Mouse (Mus musculus): Measurements from ENCODE around the gene Eif4b.

The Eif4b gene

GRCm38 (mm10) chr15:102073559-102074069 lies at the start of gene Eif4b:
TSS of gene Eif4b (plus strand) at chr15:102073773.
- DNase-seq (ENCODE audit: low read depth, low spot score): peak; percentile 98

GRCm38 (mm10) chr15:102023888-102024287 lies 49.7 kb upstream of the Eif4b start:
- no peak for DNase-seq (ENCODE audit: low read depth, low spot score)

DNA sequence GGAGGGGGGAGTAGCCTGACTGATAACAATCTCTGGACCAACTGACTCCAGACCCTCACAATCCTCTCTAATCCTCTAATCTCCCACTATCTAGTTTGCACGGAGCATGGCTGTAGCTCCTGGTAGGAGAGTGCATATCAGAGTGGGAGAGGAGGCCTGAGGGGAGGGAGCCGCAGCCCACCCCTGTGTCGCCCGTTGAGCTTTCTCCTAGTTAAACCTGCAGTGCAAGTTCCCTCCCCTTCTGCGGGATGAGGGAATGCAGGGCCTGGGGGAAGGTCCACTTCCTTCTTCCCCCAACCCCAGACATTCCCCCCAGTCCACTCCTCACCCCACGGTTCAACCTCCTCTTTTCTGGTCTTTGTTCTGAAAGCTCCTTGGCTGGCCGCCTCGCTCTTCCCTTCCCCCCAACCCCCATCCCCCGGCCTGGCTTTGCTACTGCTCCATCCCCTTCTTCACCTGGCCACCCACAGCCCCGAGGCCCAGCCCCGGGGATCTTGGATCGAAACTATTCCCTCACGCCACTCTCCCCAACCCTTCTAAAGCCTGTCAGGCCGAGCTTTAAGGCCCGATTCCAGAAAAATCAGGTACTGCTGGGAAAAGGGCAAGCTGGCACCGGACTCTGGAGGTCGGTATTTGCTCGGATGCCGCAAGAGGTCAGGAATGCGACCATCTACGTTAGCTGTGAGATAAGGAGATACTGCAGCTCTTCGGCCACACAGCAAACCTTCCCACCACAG lies 48.3 kb upstream of the Eif4b start:
- DNase-seq (ENCODE audit: low read depth, low spot score): no peak

DNA sequence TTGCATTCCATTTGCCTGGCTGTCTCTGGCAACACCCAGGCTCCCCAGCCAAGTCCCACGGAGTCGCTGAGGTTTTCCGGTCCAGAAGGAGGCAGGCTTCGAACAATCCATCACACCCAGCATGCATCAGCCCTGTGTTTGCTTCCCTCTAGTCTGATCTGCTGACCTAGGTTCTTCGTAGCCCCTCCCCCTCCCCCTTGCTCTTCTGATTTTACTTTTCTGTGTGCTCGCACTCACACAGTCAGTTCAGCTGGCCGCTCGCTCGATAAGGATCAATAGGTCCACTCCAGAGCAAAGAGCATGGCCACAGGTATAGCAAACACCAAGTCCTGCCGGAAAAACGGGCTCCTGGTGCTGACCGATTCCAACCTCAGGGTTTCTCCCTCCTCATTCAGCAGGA lies 47.1 kb upstream of the Eif4b start:
- no peak for DNase-seq (ENCODE audit: low read depth, low spot score)

DNA sequence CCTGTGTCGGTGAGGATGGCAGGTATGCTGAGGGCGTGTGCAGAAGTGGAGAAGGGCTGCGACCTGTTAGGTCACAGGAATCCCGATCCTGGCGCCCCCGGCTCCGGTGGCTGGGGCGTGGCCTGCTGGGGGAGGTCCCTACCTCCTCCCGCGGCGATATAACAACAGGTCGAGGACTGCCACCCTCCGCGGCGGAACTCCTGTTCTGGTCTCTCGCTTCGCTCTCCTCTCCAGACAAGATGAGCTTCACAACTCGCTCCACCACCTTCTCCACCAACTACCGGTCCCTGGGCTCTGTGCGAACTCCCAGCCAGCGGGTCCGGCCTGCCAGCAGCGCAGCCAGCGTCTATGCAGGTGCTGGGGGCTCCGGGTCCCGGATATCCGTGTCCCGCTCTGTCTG lies 45.5 kb upstream of the Eif4b start, which contains the start of gene Krt18:
TSS of gene Krt18 (plus strand) at position 141 of the 400 bp plus-strand sequence.
- DNase-seq (ENCODE audit: low read depth, low spot score): no peak

GRCm38 (mm10) chr15:102034121-102035053 lies 39.2 kb upstream of the Eif4b start:
- DNase-seq (ENCODE audit: low read depth, low spot score): no peak

DNA sequence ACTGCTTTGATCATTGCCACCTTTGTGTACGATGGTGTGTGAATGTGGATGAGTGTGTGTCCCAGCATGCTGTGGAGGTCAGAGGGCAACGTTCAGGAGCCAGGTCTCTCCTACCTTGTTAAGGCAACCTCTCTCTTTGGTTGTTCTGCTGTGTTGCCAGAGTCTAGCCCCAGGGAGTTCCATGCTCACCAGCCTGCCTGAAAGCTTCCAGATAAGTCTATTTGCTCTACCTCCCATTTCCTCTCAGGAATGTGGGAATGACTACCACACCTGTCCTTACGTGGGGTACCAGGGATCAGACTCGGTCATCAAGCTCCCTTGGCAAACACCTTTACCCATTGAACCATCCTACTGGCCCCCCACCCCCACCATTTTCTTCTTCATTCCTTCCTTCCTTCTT lies 33.3 kb upstream of the Eif4b start:
- no peak for DNase-seq (ENCODE audit: low read depth, low spot score)

GRCm38 (mm10) chr15:102041951-102042350 lies 31.6 kb upstream of the Eif4b start:
- no peak for DNase-seq (ENCODE audit: low read depth, low spot score)

DNA sequence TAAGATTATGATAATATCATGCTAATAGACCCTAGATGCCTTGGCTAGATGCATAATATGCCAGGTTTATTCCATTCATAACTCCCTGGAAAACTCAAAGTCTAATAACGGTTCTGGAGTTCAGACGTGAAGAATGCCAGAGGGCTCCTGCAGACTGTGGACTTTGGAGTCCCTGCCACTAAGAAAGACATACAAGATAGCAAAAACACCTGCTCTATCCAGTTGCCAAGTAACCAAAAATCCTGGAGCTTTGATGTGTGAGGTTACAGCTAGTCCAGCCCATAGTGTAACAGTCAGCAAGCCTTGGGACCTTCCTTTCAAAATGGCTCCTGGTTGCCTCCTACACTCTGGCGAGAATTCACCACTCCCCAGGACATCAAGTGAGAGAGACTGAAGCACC lies 28.8 kb upstream of the Eif4b start:
- no peak for DNase-seq (ENCODE audit: low read depth, low spot score)

- no peak for DNase-seq (ENCODE audit: low read depth, low spot score)
These were observed 27.9 kb upstream of the Eif4b start for GRCm38 (mm10) chr15:102045691-102046090.

DNA sequence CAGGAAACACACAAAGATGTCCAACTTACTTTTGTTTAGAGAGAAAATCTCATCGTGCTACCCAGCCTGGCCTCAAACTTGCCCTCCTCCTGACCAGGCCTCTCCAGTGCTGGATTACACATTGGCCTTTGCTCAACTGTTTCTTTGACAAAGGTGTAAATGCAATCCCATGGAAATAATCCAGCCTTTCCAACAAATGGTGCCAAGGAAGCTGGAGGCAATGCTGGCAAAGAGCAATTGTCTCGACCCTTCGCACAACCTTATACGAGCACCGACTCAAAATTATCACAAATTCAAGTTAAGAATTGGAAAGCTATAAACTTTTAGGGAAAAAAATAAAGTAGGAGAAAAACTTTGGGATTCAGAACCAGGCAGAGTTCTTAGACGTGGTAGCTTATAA lies 25.6 kb upstream of the Eif4b start:
- no peak for DNase-seq (ENCODE audit: low read depth, low spot score)

GRCm38 (mm10) chr15:102049871-102050270 lies 23.7 kb upstream of the Eif4b start:
- no peak for DNase-seq (ENCODE audit: low read depth, low spot score)

- DNase-seq (ENCODE audit: low read depth, low spot score): no peak
These were observed 21.5 kb upstream of the Eif4b start for GRCm38 (mm10) chr15:102051920-102052683.

DNA sequence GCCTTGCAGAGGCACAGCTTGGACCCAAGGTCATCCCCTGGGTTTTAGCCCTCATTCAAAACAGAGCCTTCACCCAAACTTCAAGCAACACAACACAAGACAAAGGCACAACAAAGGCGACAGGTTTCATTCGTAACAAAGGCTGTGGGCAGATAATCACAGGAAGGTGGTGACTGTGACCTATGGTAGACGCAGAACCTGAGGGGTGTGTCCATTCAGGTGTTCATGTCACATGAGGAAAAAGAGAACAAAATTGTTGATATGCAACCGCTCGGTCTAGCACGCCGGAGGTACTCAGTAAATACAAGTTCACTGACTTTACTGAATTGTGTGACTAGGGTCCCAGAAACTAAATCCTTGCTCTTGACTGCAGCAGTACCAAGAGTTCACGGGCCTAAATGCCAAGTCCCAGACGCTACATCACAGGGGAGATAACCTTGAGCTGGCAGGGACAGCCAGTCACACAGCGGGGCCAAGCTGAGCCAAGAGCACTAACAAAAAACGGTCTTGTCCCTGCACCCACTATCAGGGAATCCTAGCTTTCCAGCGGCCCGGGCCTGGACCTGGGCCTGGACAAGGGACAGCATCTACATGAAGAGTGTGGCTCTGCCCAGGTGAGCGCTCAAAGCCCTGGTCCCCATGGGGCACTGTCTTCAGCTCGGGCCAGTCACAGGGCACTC lies 16.9 kb upstream of the Eif4b start:
- no peak for DNase-seq (ENCODE audit: low read depth, low spot score)

- DNase-seq (ENCODE audit: low read depth, low spot score): peak; percentile 75
These were observed 7.8 kb upstream of the Eif4b start for GRCm38 (mm10) chr15:102065661-102066325.

DNA sequence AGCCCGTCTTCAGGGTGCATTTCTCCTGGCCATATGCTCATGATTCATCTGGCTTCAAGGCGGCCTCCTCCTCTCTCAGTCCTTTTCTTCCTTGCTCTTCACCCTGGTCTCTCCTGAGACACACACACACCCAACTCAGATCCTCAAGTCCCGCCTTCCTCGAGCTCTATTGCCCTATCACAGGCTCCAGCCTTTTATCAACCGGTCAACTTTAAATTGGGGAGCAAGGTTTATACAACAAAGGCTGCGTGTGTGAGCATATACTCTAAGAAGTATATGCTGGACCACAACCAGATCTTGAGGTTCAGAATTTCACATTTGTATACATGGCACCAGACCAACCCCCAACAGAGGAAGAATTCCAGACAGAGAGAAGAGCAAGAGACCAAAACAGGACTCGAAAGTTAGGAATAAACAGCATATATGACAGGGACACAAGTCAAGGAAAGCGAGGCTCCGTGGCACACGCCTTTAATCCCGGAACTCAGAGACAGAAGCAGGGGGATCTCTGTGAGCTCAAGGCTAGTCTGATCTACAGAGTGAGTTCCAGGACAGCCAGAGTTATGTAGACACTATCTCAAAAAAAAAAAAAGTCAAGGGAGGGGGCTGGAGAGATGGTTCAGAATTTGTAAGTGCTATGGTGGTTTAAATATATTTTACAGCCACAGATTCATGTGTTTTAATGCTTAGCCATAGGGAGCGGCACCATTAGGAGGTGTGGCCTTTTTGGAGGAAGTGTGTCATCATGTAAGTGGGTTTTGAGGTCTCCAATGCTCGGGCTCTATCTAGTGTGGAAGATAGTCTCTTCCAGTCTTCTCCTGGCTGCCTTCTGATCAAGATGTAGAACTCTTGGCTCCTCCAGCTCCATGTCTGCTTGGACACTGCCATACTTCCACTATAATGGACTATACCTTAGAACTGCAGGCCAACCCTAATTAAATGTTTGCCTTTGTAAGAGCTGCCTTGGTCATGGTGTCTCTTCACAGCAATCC lies 2.8 kb upstream of the Eif4b start:
- DNase-seq (ENCODE audit: low read depth, low spot score): no peak

GRCm38 (mm10) chr15:102072963-102073558 lies 512 bp upstream of the Eif4b start:
- no peak for DNase-seq (ENCODE audit: low read depth, low spot score)

GRCm38 (mm10) chr15:102074070-102074731 lies 628 bp downstream of the Eif4b start:
- DNase-seq (ENCODE audit: low read depth, low spot score): no peak
